In genomic region chr10:109011226-109012165, GRCm38 (mm10) we compare ENCODE assay signal across 8 mouse cellular contexts. TPM values are rescaled to one million over a fixed set of nuclear protein-coding genes. Genes with fewer than 3 reads are reported as not detected.
A peak's percentile ranks its signal among the peaks of the same experiment; 100 is the strongest.
DNase-seq lines count a peak whose midpoint lies in the region; ATAC-seq lines count a peak whose summit lies in the region.

No protein-coding gene starts in this region.

- peak; percentile 4 for DNase-seq in gastrocnemius, postnatal 10 days
- no peak for DNase-seq in gastrocnemius, adult 8-10 months (ENCODE audit: low spot score in 2 of 2)
- DNase-seq in cerebellum, adult 11 months, result peak; percentile 66
- peak; percentile 18 for DNase-seq in hindlimb bud, embryonic 11.5 days (ENCODE audit: extremely low spot score, low read depth, low spot score)
- peak; percentile 57 for DNase-seq in limb, embryonic 10.5 days (ENCODE audit: low spot score)
- no peak for DNase-seq in thymus, postnatal 25 days

- no peaks in the 10 kb centered on the region; the same call in 1 of the 2 replicates for H3K27me3 ChIP-seq in forebrain, embryonic 16.5 days (replicated peaks; ENCODE audit: control insufficient read depth, insufficient read depth, low read length)
- H3K27me3 ChIP-seq in limb, embryonic 10.5 days (ENCODE audit: low read depth, poor library complexity, severe bottlenecking), result peaks cover 42% of the 10 kb centered on the region
- no peaks in the 10 kb centered on the region; the same call in 1 of the 2 replicates for H3K27me3 ChIP-seq in neural tube, embryonic 13.5 days

- ATAC-seq in forebrain, embryonic 16.5 days, result peak; percentile 68
- peak; percentile 64 for ATAC-seq in neural tube, embryonic 13.5 days (ENCODE audit: low read depth)

- no peaks in the 10 kb centered on the region for H3K36me3 ChIP-seq in forebrain, embryonic 16.5 days (ENCODE audit: control insufficient read depth, insufficient read depth)
- no peaks in the 10 kb centered on the region for H3K36me3 ChIP-seq in limb, embryonic 10.5 days
- no peaks in the 10 kb centered on the region for H3K36me3 ChIP-seq in neural tube, embryonic 13.5 days

- H3K9me3 ChIP-seq in forebrain, embryonic 16.5 days (ENCODE audit: control insufficient read depth, low read length), result no peaks in the 10 kb centered on the region
- H3K9me3 ChIP-seq in limb, embryonic 10.5 days (replicated peaks), result no peaks in the 10 kb centered on the region
- H3K9me3 ChIP-seq in neural tube, embryonic 13.5 days, result no peaks in the 10 kb centered on the region

- H3K27ac ChIP-seq in forebrain, embryonic 16.5 days (ENCODE audit: low read length), result no peak overlapping the region
- no peak overlapping the region for H3K27ac ChIP-seq in limb, embryonic 10.5 days
- peak overlapping the region; percentile 95 for H3K27ac ChIP-seq in neural tube, embryonic 13.5 days (replicated peaks)

- WGBS in forebrain, embryonic 16.5 days, result 2% methylated on average over 28 of the region's 29 CpGs
- WGBS in limb, embryonic 10.5 days, result 1% methylated on average over 27 of the region's 29 CpGs
- 1% methylated on average over 28 of the region's 29 CpGs for WGBS in neural tube, embryonic 13.5 days

- H3K4me2 ChIP-seq in forebrain, embryonic 16.5 days (ENCODE audit: low read length), result peak overlapping the region; percentile 75
- peak overlapping the region; percentile 82 for H3K4me2 ChIP-seq in neural tube, embryonic 13.5 days

- H3K9ac ChIP-seq in forebrain, embryonic 16.5 days (replicated peaks; ENCODE audit: low read depth, low read length), result peak overlapping the region; percentile 39
- peak overlapping the region; percentile 59 for H3K9ac ChIP-seq in neural tube, embryonic 13.5 days

- peak overlapping the region; percentile 78 for H3K4me3 ChIP-seq in forebrain, embryonic 16.5 days (replicated peaks; ENCODE audit: low read length)
- peak overlapping the region; percentile 62 for H3K4me3 ChIP-seq in limb, embryonic 10.5 days
- peak overlapping the region; percentile 79 for H3K4me3 ChIP-seq in neural tube, embryonic 13.5 days

- peaks cover 9% of the 10 kb centered on the region; the same call in 1 of the 2 replicates for H3K4me1 ChIP-seq in forebrain, embryonic 16.5 days (replicated peaks; ENCODE audit: control insufficient read depth, insufficient read depth, low read length)
- H3K4me1 ChIP-seq in limb, embryonic 10.5 days, result peaks cover 18% of the 10 kb centered on the region
- H3K4me1 ChIP-seq in neural tube, embryonic 13.5 days (replicated peaks), result peaks cover 35% of the 10 kb centered on the region

RNA-seq across cellular contexts. Expression of gene Syt1, which starts 0.7 kb away (rescaled TPM):
- total RNA-seq in gastrocnemius, postnatal 10 days (2021), result 1 to 10 TPM; 1.3 TPM
- under 1 TPM; 0.07 to 0.21 (median 0.17) TPM for total RNA-seq in gastrocnemius, adult 8-10 months (2022)
- polyA plus RNA-seq in forebrain, embryonic 16.5 days (2015; fragmentation: Nextera tagmentation; extraction: Ambion mirVana), result 91.7 and 109 TPM in 2 replicates
- polyA plus RNA-seq in limb, embryonic 10.5 days (2016; fragmentation: Nextera tagmentation; extraction: Ambion mirVana), result 0.10 and 0.13 TPM in 2 replicates
- 70.4 and 74.1 TPM in 2 replicates for polyA plus RNA-seq in neural tube, embryonic 13.5 days (2015; fragmentation: Nextera tagmentation; extraction: Ambion mirVana)

Comparison
In these comparisons a context has a peak if more than half of its experiments do, and no peak if none do; other contexts are left out.
1. DNase-seq: peak in gastrocnemius, postnatal 10 days (single experiment), cerebellum, adult 11 months (single experiment), hindlimb bud, embryonic 11.5 days (single experiment) and limb, embryonic 10.5 days (single experiment); none in gastrocnemius, adult 8-10 months (0 of 2) and thymus, postnatal 25 days (single experiment).
2. RNA of gene Syt1, which starts 0.7 kb away (polyA plus RNA-seq): 91.7 to 109 TPM in forebrain, embryonic 16.5 days and 70.4 to 74.1 TPM in neural tube, embryonic 13.5 days; 0.10 to 0.13 TPM in limb, embryonic 10.5 days; every median in the first group is over 10 times any median in the second.
3. Peak in every context shown above with its lines, with median percentiles within 50 percentile points of each other: H3K4me3 ChIP-seq.